Mouse (Mus musculus) myocyte (in vitro differentiated cells): ENCODE results near the gene Ttc23l. TPM values are rescaled to one million over a fixed set of nuclear protein-coding genes. Genes with fewer than 3 reads are reported as not detected.

ENCODE experiments used
- H3K27me3 ChIP-seq: one replicate; pipeline ENCODE4 v1.6.1; 2011; ENCODE audit not compliant: control insufficient read depth, insufficient read depth, insufficient read length
- H3K36me3 ChIP-seq: one replicate; pipeline ENCODE4 v1.6.1; 2011; ENCODE audit not compliant: control insufficient read depth, insufficient read depth
- H3K4me2 ChIP-seq: one replicate; pipeline ENCODE4 v1.6.1; 2011; ENCODE audit warnings: low read depth, control low read depth
- H3K4me3 ChIP-seq: one replicate; pipeline ENCODE4 v1.5.1; 2011; ENCODE audit warnings: mild to moderate bottlenecking, control low read depth, moderate library complexity
- H3K79me2 ChIP-seq: one replicate; pipeline ENCODE4 v1.6.1; 2011; ENCODE audit not compliant: control insufficient read depth, insufficient read depth
- H3ac ChIP-seq: one replicate; pipeline ENCODE4 v1.6.1; 2011; ENCODE audit not compliant: control insufficient read depth, insufficient read length
- CEBPB ChIP-seq: IDR thresholded peaks from 2 replicates; pipeline ENCODE4 v1.6.1; 2011; ENCODE audit warnings: mild to moderate bottlenecking, moderate library complexity; ENCODE audit not compliant: poor library complexity, insufficient read depth, severe bottlenecking
- E2F4 ChIP-seq: IDR thresholded peaks from one replicate; pipeline ENCODE4 v1.6.1; 2011; ENCODE audit warnings: mild to moderate bottlenecking, control low read depth, moderate library complexity; ENCODE audit not compliant: insufficient read depth
- MAX ChIP-seq: IDR thresholded peaks from one replicate; pipeline ENCODE4 v1.6.1; 2011; ENCODE audit warnings: low read depth, mild to moderate bottlenecking, control low read depth
- MYOD1 ChIP-seq, 3 experiments: IDR thresholded peaks; one replicate each; pipeline ENCODE4 v1.6.1; 2011; ENCODE audit warnings: control low read depth in 2 of 3, low read depth in 2 of 3, mild to moderate bottlenecking in 2 of 3, moderate library complexity in 1 of 3; ENCODE audit not compliant: insufficient read length in 2 of 3, control insufficient read depth in 1 of 3
- MYOG ChIP-seq, 3 experiments: IDR thresholded peaks; one replicate each; pipeline ENCODE4 v1.6.1; 2011; ENCODE audit warnings: control low read depth in 2 of 3, low read depth in 2 of 3, mild to moderate bottlenecking in 2 of 3; ENCODE audit not compliant: insufficient read length in 2 of 3, control insufficient read depth in 1 of 3, insufficient read depth in 1 of 3
- POLR2A ChIP-seq: IDR thresholded peaks from one replicate; pipeline ENCODE4 v1.6.1; 2011; ENCODE audit warnings: low read depth, mild to moderate bottlenecking, control low read depth, moderate library complexity; ENCODE audit not compliant: insufficient read length
- POLR2AphosphoS2 ChIP-seq: IDR thresholded peaks from one replicate; pipeline ENCODE4 v1.6.1; 2011; ENCODE audit warnings: low read depth, control low read depth; ENCODE audit not compliant: insufficient read length
- REST ChIP-seq: IDR thresholded peaks from one replicate; pipeline ENCODE4 v1.6.1; 2011; ENCODE audit warnings: mild to moderate bottlenecking, control low read depth, moderate library complexity; ENCODE audit not compliant: insufficient read depth, insufficient read length
- SRF ChIP-seq: IDR thresholded peaks from one replicate; pipeline ENCODE4 v1.6.1; 2011; ENCODE audit warnings: low read depth; ENCODE audit not compliant: control insufficient read depth, insufficient read length
- TCF12 ChIP-seq: IDR thresholded peaks from one replicate; pipeline ENCODE4 v1.6.1; 2011; ENCODE audit warnings: mild to moderate bottlenecking, control low read depth; ENCODE audit not compliant: poor library complexity, insufficient read depth, severe bottlenecking
- TCF3 ChIP-seq: IDR thresholded peaks from one replicate; pipeline ENCODE4 v1.6.1; 2011; ENCODE audit warnings: low read depth, control low read depth; ENCODE audit not compliant: insufficient read length
- USF1 ChIP-seq: IDR thresholded peaks from one replicate; pipeline ENCODE4 v1.6.1; 2011; ENCODE audit warnings: low read depth, mild to moderate bottlenecking, control low read depth, moderate library complexity
- polyA plus RNA-seq: library from polyadenylated mRNA; unstranded; fragments of >200 nt; fragmentation: generic; extraction: Trizol; gene quantifications from one replicate; pipeline ENCODE4 v1.2.1, GENCODE M21; 2012; ENCODE audit warnings: missing spikeins

Ttc23l gene
- polyA plus RNA-seq, 1 experiment: not detected

- Histone ChIP-seq H3K4me2 (no peak overlapping the region), H3K79me2 (no peaks in the 10 kb centered on the region), H3K27me3 (no peaks in the 10 kb centered on the region), H3ac (no peak overlapping the region), H3K36me3 (no peaks in the 10 kb centered on the region), H3K4me3 (no peak overlapping the region)
- TF ChIP-seq REST (no peak), MAX (no peak), E2F4 (no peak), TCF12 (no peak), POLR2A (no peak), SRF (no peak), POLR2AphosphoS2 (no peak), MYOG (IDR thresholded peaks at IDR 0.05; ENCODE audit: control insufficient read depth in 1 of 3, insufficient read depth in 1 of 3, insufficient read length in 2 of 3, low read depth in 2 of 3) (no peak)
Observed at GRCm38 (mm10) chr15:10525896-10526295, 32.6 kb downstream of the Ttc23l start.

GRCm38 (mm10) chr15:10515166-10515565 is 43.3 kb downstream of the Ttc23l start:
- H3K79me2 ChIP-seq: no peaks in the 10 kb centered on the region
- TF ChIP-seq TCF12 (no peak), SRF (no peak), E2F4 (no peak)

DNA sequence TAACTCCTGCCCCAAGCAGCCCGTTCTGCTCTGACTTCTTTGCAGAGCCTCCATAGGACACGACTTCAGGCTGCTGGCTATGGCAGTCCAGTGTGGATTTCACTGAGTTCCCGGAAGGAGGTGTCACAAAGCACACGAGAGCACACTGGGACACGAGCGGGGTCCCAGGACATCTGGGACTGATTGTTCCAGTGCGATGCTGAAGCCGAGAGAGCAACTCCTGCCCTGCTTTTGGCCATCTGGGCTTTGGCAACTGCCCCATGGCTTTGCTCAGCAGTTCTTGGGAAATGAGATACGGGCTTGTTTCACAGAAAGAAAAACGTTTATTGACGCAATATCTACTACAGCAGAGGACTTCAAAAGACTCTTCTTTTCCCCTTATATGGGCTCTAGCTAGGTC is 52.4 kb downstream of the Ttc23l start:
- Histone ChIP-seq H3K79me2 (no peaks in the 10 kb centered on the region), H3K27me3 (no peaks in the 10 kb centered on the region), H3K36me3 (no peaks in the 10 kb centered on the region), H3K4me3 (no peak overlapping the region), H3K4me2 (no peak overlapping the region), H3ac (no peak overlapping the region)
- no peak for TF ChIP-seq MYOD1 (IDR thresholded peaks at IDR 0.05; ENCODE audit: control insufficient read depth in 1 of 3, insufficient read length in 2 of 3, low read depth in 2 of 3)
- no peak for TF ChIP-seq CEBPB
- no peak for TF ChIP-seq TCF3
- no peak for TF ChIP-seq USF1
- no peak for TF ChIP-seq POLR2AphosphoS2
- TF ChIP-seq SRF: no peak
- no peak for TF ChIP-seq MAX
- no peak for TF ChIP-seq POLR2A
- TF ChIP-seq REST: no peak
- TF ChIP-seq E2F4: no peak
- TF ChIP-seq TCF12: no peak
- no peak for TF ChIP-seq MYOG (IDR thresholded peaks at IDR 0.05; ENCODE audit: control insufficient read depth in 1 of 3, insufficient read depth in 1 of 3, insufficient read length in 2 of 3, low read depth in 2 of 3)

More at GRCm38 (mm10) chr15:10515166-10515565, 43.3 kb downstream of the Ttc23l start:
- Histone ChIP-seq H3K27me3 (no peaks in the 10 kb centered on the region), H3ac (no peak overlapping the region), H3K36me3 (no peaks in the 10 kb centered on the region), H3K4me2 (no peak overlapping the region), H3K4me3 (no peak overlapping the region)

GRCm38 (mm10) chr15:10500838-10501719 is 57.4 kb downstream of the Ttc23l start:
- Histone ChIP-seq H3ac (no peak overlapping the region), H3K4me3 (no peak overlapping the region), H3K27me3 (no peaks in the 10 kb centered on the region), H3K4me2 (no peak overlapping the region), H3K36me3 (peaks cover 7% of the 10 kb centered on the region), H3K79me2 (no peaks in the 10 kb centered on the region)
- no peak for TF ChIP-seq SRF
- TF ChIP-seq USF1: no peak
- TF ChIP-seq MYOD1 (IDR thresholded peaks at IDR 0.05; ENCODE audit: control insufficient read depth in 1 of 3, insufficient read length in 2 of 3, low read depth in 2 of 3): no peak
- no peak for TF ChIP-seq MAX
- TF ChIP-seq REST: no peak
- no peak for TF ChIP-seq MYOG (IDR thresholded peaks at IDR 0.05; ENCODE audit: control insufficient read depth in 1 of 3, insufficient read depth in 1 of 3, insufficient read length in 2 of 3, low read depth in 2 of 3)
- TF ChIP-seq POLR2AphosphoS2: no peak
- no peak for TF ChIP-seq CEBPB
- TF ChIP-seq POLR2A: no peak
- no peak for TF ChIP-seq TCF12
- TF ChIP-seq E2F4: no peak
- TF ChIP-seq TCF3: no peak

DNA sequence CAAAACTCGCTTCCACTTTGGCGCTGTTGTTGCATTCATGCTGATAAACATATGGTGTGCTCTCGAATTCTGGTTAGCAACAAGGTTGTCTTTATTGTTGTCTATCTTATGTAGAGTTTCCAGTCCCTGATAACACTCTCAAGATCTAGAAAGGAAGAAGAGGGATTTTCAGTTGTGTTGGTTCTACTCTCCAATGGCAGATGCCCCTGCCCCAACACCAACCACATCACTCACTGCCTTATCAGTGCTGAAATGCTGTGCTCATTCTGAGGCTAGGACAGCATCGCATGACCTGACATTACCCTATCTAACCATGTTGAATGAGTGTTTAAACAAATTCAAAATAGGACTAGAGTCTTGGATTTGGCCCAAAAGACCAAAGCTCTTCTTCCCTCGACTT is 58.4 kb downstream of the Ttc23l start:
- no peak for TF ChIP-seq E2F4
- no peak for TF ChIP-seq MYOG (IDR thresholded peaks at IDR 0.05; ENCODE audit: control insufficient read depth in 1 of 3, insufficient read depth in 1 of 3, insufficient read length in 2 of 3, low read depth in 2 of 3)
- no peak for TF ChIP-seq MYOD1 (IDR thresholded peaks at IDR 0.05; ENCODE audit: control insufficient read depth in 1 of 3, insufficient read length in 2 of 3, low read depth in 2 of 3)
- H3ac ChIP-seq: no peak overlapping the region
- no peak overlapping the region for H3K4me3 ChIP-seq
- H3K27me3 ChIP-seq: no peaks in the 10 kb centered on the region
- peaks cover 7% of the 10 kb centered on the region for H3K36me3 ChIP-seq
- H3K4me2 ChIP-seq: no peak overlapping the region
- H3K79me2 ChIP-seq: no peaks in the 10 kb centered on the region
